Comparison of ENCODE assay signal across 32 mouse cellular contexts in the genomic region with DNA sequence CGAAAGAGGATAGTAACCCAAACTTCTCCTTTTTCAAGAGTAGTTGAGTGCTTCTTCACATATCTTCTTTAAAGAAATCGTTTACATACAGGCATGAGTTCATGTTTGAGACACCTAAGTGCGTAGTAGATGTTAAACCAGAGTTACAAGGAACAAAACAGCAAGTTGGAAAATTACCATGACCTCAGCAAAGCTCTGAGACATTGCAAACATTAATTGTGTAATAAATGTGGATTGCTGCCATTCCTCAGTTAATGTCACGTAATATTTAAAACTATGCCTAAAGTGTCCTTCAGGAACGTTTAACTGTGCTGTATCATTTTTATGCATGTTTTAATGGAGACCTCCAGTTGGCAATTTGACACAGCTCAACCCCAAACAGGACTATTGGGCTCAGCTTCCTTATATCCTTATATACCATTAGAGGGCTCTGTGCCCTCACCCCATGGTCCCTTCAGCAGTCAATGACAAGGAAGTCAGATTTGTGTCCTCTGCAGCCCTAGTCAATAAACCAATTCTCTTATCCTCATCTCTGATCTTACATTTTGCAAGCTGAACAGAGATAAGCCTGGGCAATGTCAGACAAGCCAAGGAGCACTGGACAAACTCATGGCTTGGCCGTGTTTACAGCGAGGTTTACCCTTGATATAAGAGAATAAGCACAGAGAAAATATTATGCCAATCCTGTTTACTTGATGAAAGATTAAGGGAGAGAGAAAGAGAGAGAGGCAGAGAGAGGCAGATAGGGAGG.
DNase-seq lines count a peak whose midpoint lies in the region; ATAC-seq and TF ChIP-seq lines count a peak whose summit lies in the region.
"Had no signal": no experiment of that assay in that cellular context is flagged by ENCODE, and none has a peak within 500 bp of the region (broad histone marks: within the 10 kb centered on the region; RNA-seq: fewer than 3 reads in every experiment).

No protein-coding gene starts in this region.

- no peak overlapping the region; the same call in 1 of the 2 replicates for H3K4me3 ChIP-seq in liver, adult 2 months (ENCODE audit: insufficient read depth, low read depth, low read length)
- no peak overlapping the region for H3K4me3 ChIP-seq in liver, postnatal 0 days (ENCODE audit: low read depth, low read length)
- no peak overlapping the region for H3K4me3 ChIP-seq in lung, adult 2 months (replicated peaks; ENCODE audit: extremely low read depth, low read depth, low read length)
- H3K4me3 ChIP-seq: embryonic facial prominence, embryonic 13.5 days; hindbrain, embryonic 10.5 days; hindbrain, embryonic 15.5 days; kidney, embryonic 15.5 days; layer of hippocampus, adult 2 months; left cerebral cortex, adult 2 months; limb, embryonic 13.5 days; liver, embryonic 12.5 days; lung, embryonic 15.5 days; neural tube, embryonic 15.5 days had no signal

- no peak overlapping the region for H3K4me2 ChIP-seq in liver, postnatal 0 days (ENCODE audit: low read depth, low read length)
- H3K4me2 ChIP-seq: embryonic facial prominence, embryonic 13.5 days; hindbrain, embryonic 15.5 days; kidney, embryonic 15.5 days; limb, embryonic 13.5 days; liver, embryonic 12.5 days; lung, embryonic 15.5 days; neural tube, embryonic 15.5 days had no signal

- no peaks in the 10 kb centered on the region for H3K27me3 ChIP-seq in liver, adult 2 months (ENCODE audit: control insufficient read depth, insufficient read depth, low read length)
- no peaks in the 10 kb centered on the region for H3K27me3 ChIP-seq in liver, postnatal 0 days (ENCODE audit: insufficient read depth, low read length)
- H3K27me3 ChIP-seq: CH12.LX; embryonic facial prominence, embryonic 13.5 days; hindbrain, embryonic 15.5 days; kidney, embryonic 15.5 days; limb, embryonic 13.5 days; liver, embryonic 12.5 days; lung, embryonic 15.5 days; neural tube, embryonic 15.5 days had no signal

- no peak for TF ChIP-seq EP300 in liver, postnatal 0 days (IDR thresholded peaks at IDR 0.05; ENCODE audit: low read depth)

- TF ChIP-seq POLR2A in liver, adult 2 months (IDR thresholded peaks at IDR 0.05; ENCODE audit: extremely low read depth, insufficient read depth, low read length): no peak
- no peak for TF ChIP-seq POLR2A in lung, adult 2 months (IDR thresholded peaks at IDR 0.05; ENCODE audit: borderline replicate concordance, extremely low read depth, low read depth, low read length)
- TF ChIP-seq POLR2A in brain, embryonic 14.5 days (IDR thresholded peaks at IDR 0.05; ENCODE audit: borderline replicate concordance, extremely low read depth, insufficient read depth, insufficient read length, poor library complexity, severe bottlenecking): no peak

- H3K9me3 ChIP-seq in liver, postnatal 0 days (ENCODE audit: low read length): no peaks in the 10 kb centered on the region
- H3K9me3 ChIP-seq: embryonic facial prominence, embryonic 13.5 days; hindbrain, embryonic 10.5 days; hindbrain, embryonic 15.5 days; kidney, embryonic 15.5 days; limb, embryonic 13.5 days; liver, embryonic 12.5 days; lung, embryonic 15.5 days; neural tube, embryonic 15.5 days had no signal

- ATAC-seq in liver, postnatal 0 days: no peak
- ATAC-seq: forebrain, embryonic 16.5 days; inflammation-experienced regulatory T-cells, adult 6 months; liver, embryonic 12.5 days had no signal

- DNase-seq in liver, adult 2 months (ENCODE audit: extremely low read depth, low read depth, low spot score): peak; percentile 92
- no peak for DNase-seq in liver, postnatal 0 days
- peak; percentile 2 for DNase-seq in lung, postnatal 36 days
- DNase-seq in lung, adult 2 months: no peak
- no peak for DNase-seq in brain, embryonic 14.5 days (ENCODE audit: low read depth)
- peak; percentile 20 for DNase-seq in gonadal fat pad, adult 2 months (ENCODE audit: low read depth)
- DNase-seq in heart, adult 8-10 months (ENCODE audit: low spot score): no peak
- DNase-seq: adrenal gland, postnatal 36 days; cerebellum, adult 11 months; cerebellum, adult 9-10 months; cerebellum, postnatal 36 days; heart, postnatal 14 days; kidney, adult 11 months; kidney, postnatal 36 days; midbrain, embryonic 14.5 days; right cerebral cortex, adult 18-20 months; spleen, adult 18-20 months; thymus, adult 18-20 months; thymus, postnatal 25 days had no signal

- H3K4me1 ChIP-seq in liver, adult 2 months (ENCODE audit: control insufficient read depth, insufficient read depth, low read length): peaks cover 8% of the 10 kb centered on the region; the same call in 1 of the 2 replicates
- no peaks in the 10 kb centered on the region for H3K4me1 ChIP-seq in liver, postnatal 0 days (ENCODE audit: insufficient read depth)
- peaks cover 3% of the 10 kb centered on the region; the same call in 1 of the 2 replicates for H3K4me1 ChIP-seq in lung, adult 2 months (ENCODE audit: control insufficient read depth, insufficient read depth, low read length)
- H3K4me1 ChIP-seq: embryonic facial prominence, embryonic 13.5 days; hindbrain, embryonic 10.5 days; hindbrain, embryonic 15.5 days; kidney, embryonic 15.5 days; limb, embryonic 13.5 days; liver, embryonic 12.5 days; lung, embryonic 15.5 days; neural tube, embryonic 15.5 days had no signal

- no peaks in the 10 kb centered on the region for H3K36me3 ChIP-seq in liver, adult 2 months (ENCODE audit: control insufficient read depth, insufficient read depth, low read length)
- no peaks in the 10 kb centered on the region for H3K36me3 ChIP-seq in liver, postnatal 0 days (replicated peaks; ENCODE audit: insufficient read depth, low read length)
- H3K36me3 ChIP-seq: embryonic facial prominence, embryonic 13.5 days; hindbrain, embryonic 10.5 days; hindbrain, embryonic 15.5 days; kidney, embryonic 15.5 days; limb, embryonic 13.5 days; liver, embryonic 12.5 days; lung, embryonic 15.5 days; neural tube, embryonic 15.5 days had no signal

- no peaks in the 10 kb centered on the region for H3K79me2 ChIP-seq in liver, adult 2 months (ENCODE audit: control insufficient read depth, insufficient read depth, low read length)

- H3K27ac ChIP-seq in liver, adult 2 months (replicated peaks; ENCODE audit: insufficient read depth, low read depth, low read length): no peak overlapping the region
- H3K27ac ChIP-seq in liver, postnatal 0 days (ENCODE audit: low read depth): no peak overlapping the region
- H3K27ac ChIP-seq: embryonic facial prominence, embryonic 13.5 days; hindbrain, embryonic 10.5 days; hindbrain, embryonic 15.5 days; kidney, embryonic 15.5 days; layer of hippocampus, adult 2 months; left cerebral cortex, adult 2 months; limb, embryonic 13.5 days; liver, embryonic 12.5 days; lung, embryonic 15.5 days; neural tube, embryonic 15.5 days had no signal

- TF ChIP-seq CTCF in liver, adult 2 months (IDR thresholded peaks at IDR 0.05; ENCODE audit: low read depth, low read length): no peak
- no peak for TF ChIP-seq CTCF in liver, postnatal 0 days (IDR thresholded peaks at IDR 0.05; ENCODE audit: low read depth)
- TF ChIP-seq CTCF in lung, adult 2 months (IDR thresholded peaks at IDR 0.05; ENCODE audit: insufficient read depth, low read length): no peak
- peak; percentile 7; the same call in 1 of the 2 replicates for TF ChIP-seq CTCF in brain, embryonic 14.5 days (IDR thresholded peaks at IDR 0.05; ENCODE audit: borderline replicate concordance, extremely low read depth, insufficient read depth, insufficient read length)

- no peak overlapping the region for H3K9ac ChIP-seq in liver, adult 2 months (ENCODE audit: low read depth, low read length)
- H3K9ac ChIP-seq in liver, postnatal 0 days (replicated peaks): no peak overlapping the region
- H3K9ac ChIP-seq: embryonic facial prominence, embryonic 13.5 days; hindbrain, embryonic 15.5 days; kidney, embryonic 15.5 days; limb, embryonic 13.5 days; liver, embryonic 12.5 days; lung, embryonic 15.5 days; neural tube, embryonic 15.5 days had no signal

- WGBS in liver, adult 2 months: 21% methylated on average over 7 of the region's 7 CpGs
- WGBS in liver, postnatal 0 days (ENCODE audit: insufficient replicate concordance): 64% methylated on average over 7 of the region's 7 CpGs
- 53% methylated on average over 7 of the region's 7 CpGs for WGBS in lung, adult 2 months

Comparison
In these comparisons a context has a peak if more than half of its experiments do, and no peak if none do; other contexts are left out.
1. DNase-seq: peak in liver, adult 2 months (single experiment), lung, postnatal 36 days (single experiment) and gonadal fat pad, adult 2 months (single experiment); none in liver, postnatal 0 days (single experiment), lung, adult 2 months (single experiment), brain, embryonic 14.5 days (single experiment) and heart, adult 8-10 months (single experiment).